Mouse (Mus musculus) lung, adult 2 months (tissue): ENCODE data around the gene Mnt.

ENCODE experiments used
- CTCF ChIP-seq: fragments of 200-500 bp; IDR thresholded peaks from 2 replicates; pipeline ENCODE4 v1.5.1; 2011; ENCODE audit warnings: mild to moderate bottlenecking, low read length, control low read depth; ENCODE audit not compliant: insufficient read depth
- POLR2A ChIP-seq: fragments of 200-500 bp; IDR thresholded peaks from 2 replicates; pipeline ENCODE4 v1.6.1; 2011; ENCODE audit warnings: low read depth, mild to moderate bottlenecking, control low read depth, low read length, borderline replicate concordance; ENCODE audit errors: extremely low read depth

DNA sequence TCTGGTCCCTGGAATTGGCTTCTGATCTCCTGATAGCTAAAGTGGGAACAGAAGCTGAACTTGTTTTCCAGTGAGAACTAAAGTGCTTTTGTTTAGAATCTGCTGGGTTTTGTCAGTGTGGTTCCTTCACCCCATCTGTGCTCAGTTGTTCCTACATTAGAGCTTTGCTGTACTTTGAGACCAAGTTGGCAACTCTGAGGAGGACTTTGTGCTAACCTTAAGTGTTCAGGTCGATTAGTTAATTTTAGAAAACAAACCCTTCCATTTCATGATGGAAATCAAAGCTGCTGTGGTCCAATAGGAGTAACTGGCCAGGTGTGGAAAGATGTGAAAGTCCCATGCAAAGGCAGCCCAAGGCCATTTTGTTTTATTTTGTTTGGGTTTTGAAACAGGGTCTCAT is 9.8 kb upstream of the Mnt start:
- no peak for TF ChIP-seq POLR2A
- TF ChIP-seq CTCF, result no peak
